Mouse (Mus musculus) midbrain, postnatal 0 days (tissue): ENCODE results near the gene Gm49318. TPM values are rescaled to one million over a fixed set of nuclear protein-coding genes. Genes with fewer than 3 reads are reported as not detected.
"Not testable (repeated sequence)": the region's sequence is repeated elsewhere in the genome, so short reads cannot be mapped to it uniquely, and the experiment has no call there.

Experiments
- ATAC-seq: fragments of 200-750 bp; cut with Nextera tagmentation; 2 replicates; pipeline ENCODE4 v1.8.0; 2017; ENCODE audit warnings: moderate number of reproducible peaks, mild to moderate bottlenecking, moderate TSS enrichment, moderate library complexity; ENCODE audit not compliant: low FRiP score
- DNase-seq: peaks from one replicate; pipeline ENCODE4 v3.0.0-alpha.2; 2015; ENCODE audit warnings: low spot score
- H3K27ac ChIP-seq: fragments of 300-500 bp; sonication (generic); 2 replicates; pipeline ENCODE4 v1.5.1; 2014; ENCODE audit warnings: low read depth, mild to moderate bottlenecking, low read length, mixed read lengths
- H3K27me3 ChIP-seq: fragments of 300-500 bp; sonication (generic); 2 replicates; pipeline ENCODE4 v1.6.1; 2014; ENCODE audit warnings: low read length, control low read depth, mixed read lengths; ENCODE audit not compliant: insufficient read depth
- H3K36me3 ChIP-seq: fragments of 300-500 bp; sonication (generic); 2 replicates; pipeline ENCODE4 v1.6.1; 2014; ENCODE audit warnings: low read length, control low read depth, mixed read lengths; ENCODE audit not compliant: insufficient read depth
- H3K4me1 ChIP-seq: fragments of 300-500 bp; sonication (generic); 2 replicates; pipeline ENCODE4 v1.6.1; 2014; ENCODE audit warnings: mild to moderate bottlenecking, control low read depth, antibody characterized with exemption, low read length, mixed read lengths; ENCODE audit not compliant: insufficient read depth
- H3K4me2 ChIP-seq: fragments of 300-500 bp; sonication (generic); 2 replicates; pipeline ENCODE4 v1.6.1; 2014; ENCODE audit warnings: low read depth, mild to moderate bottlenecking, low read length, mixed read lengths; ENCODE audit not compliant: poor library complexity, severe bottlenecking
- H3K4me3 ChIP-seq: fragments of 300-500 bp; sonication (generic); 2 replicates; pipeline ENCODE4 v1.5.1; 2014; ENCODE audit warnings: low read depth, mild to moderate bottlenecking, low read length, moderate library complexity
- H3K9ac ChIP-seq: fragments of 300-500 bp; sonication (generic); replicated peaks from 2 replicates; pipeline ENCODE4 v1.6.1; 2014; ENCODE audit warnings: mild to moderate bottlenecking, low read length, moderate library complexity, mixed read lengths; ENCODE audit not compliant: poor library complexity, severe bottlenecking
- H3K9me3 ChIP-seq: fragments of 300-500 bp; sonication (generic); 2 replicates; pipeline ENCODE4 v1.6.1; 2016; ENCODE audit warnings: low read length, control low read depth
- CTCF ChIP-seq: IDR thresholded peaks from 2 replicates; pipeline ENCODE4 v1.5.1; 2016; ENCODE audit warnings: antibody characterized with exemption, mild to moderate bottlenecking
- whole genome bisulfite sequencing: fragments of 180-500 bp; shearing (Covaris S2); extraction: QIAGEN DNeasy Blood & Tissue Kit; methylation state at CpG from one replicate; pipeline ENCODE4 v1.1.7; 2014; 5-methylcytosine and 5-hydroxymethylcytosine counted together
- polyA plus RNA-seq: library from polyadenylated mRNA; unstranded; fragments of >200 nt; fragmentation: Nextera tagmentation; extraction: Ambion mirVana; gene quantifications from 2 replicates; pipeline ENCODE4 v1.2.1, GENCODE M21; 2015
- total RNA-seq: library from RNA; depleted of rRNA; stranded (reverse); fragments of >200 nt; gene quantifications from 2 replicates; pipeline ENCODE4 v1.2.3, GENCODE M21; 2014

The Gm49318 gene
- total and polyA plus RNA-seq, 2 experiments from 2014 or later, result 0.36 TPM; not detected in 1

- TF ChIP-seq CTCF, result no peak
- Histone ChIP-seq H3K27ac (no peak overlapping the region), H3K4me1 (no peaks in the 10 kb centered on the region), H3K4me2 (no peak overlapping the region), H3K9me3 (no peaks in the 10 kb centered on the region), H3K4me3 (no peak overlapping the region), H3K27me3 (no peaks in the 10 kb centered on the region), H3K36me3 (peaks cover 28% of the 10 kb centered on the region), H3K9ac (no peak overlapping the region)
- ATAC-seq, result no peak
- 96% methylated on average over 23 of the region's 23 CpGs for WGBS
- no peak for DNase-seq
Observed at GRCm38 (mm10) chr9:22076223-22076622, 5.2 kb upstream of the Gm49318 start.

- not testable (repeated sequence) for H3K4me1 ChIP-seq, H3K9ac ChIP-seq, H3K4me3 ChIP-seq, H3K4me2 ChIP-seq, H3K27me3 ChIP-seq, H3K9me3 ChIP-seq, H3K27ac ChIP-seq, ATAC-seq, DNase-seq
- WGBS, result 83% methylated on average over 5 of the region's 5 CpGs
- H3K36me3 ChIP-seq, result peaks cover 28% of the 10 kb centered on the region
Observed at GRCm38 (mm10) chr9:22075778-22076177, 4.7 kb upstream of the Gm49318 start.

- DNase-seq, result no peak
Observed at GRCm38 (mm10) chr9:22072276-22072675, 1.2 kb upstream of the Gm49318 start.

GRCm38 (mm10) chr9:22069881-22070553, 1.0 kb downstream of the Gm49318 start:
- no peaks in the 10 kb centered on the region for H3K9me3 ChIP-seq
- H3K36me3 ChIP-seq, result peaks cover 32% of the 10 kb centered on the region
- peak overlapping the region; percentile 61 for H3K4me2 ChIP-seq
- H3K9ac ChIP-seq, result peak overlapping the region; percentile 83; the same call in 1 of the 2 replicates
- peaks cover 6% of the 10 kb centered on the region; the same call in 1 of the 2 replicates for H3K4me1 ChIP-seq
- ATAC-seq, result peak; percentile 3; the same call in 1 of the 2 replicates
- peak overlapping the region; percentile 93 for H3K27ac ChIP-seq
- no peak for TF ChIP-seq CTCF
- 56% methylated on average over 4 of the region's 4 CpGs for WGBS
- peak overlapping the region; percentile 71 for H3K4me3 ChIP-seq
- H3K27me3 ChIP-seq, result no peaks in the 10 kb centered on the region
- DNase-seq, result peak; percentile 12

More at GRCm38 (mm10) chr9:22072276-22072675, 1.2 kb upstream of the Gm49318 start:
- WGBS, result 92% methylated on average over 4 of the region's 4 CpGs
- no peak overlapping the region for H3K9ac ChIP-seq
- no peak overlapping the region for H3K4me3 ChIP-seq
- peaks cover 26% of the 10 kb centered on the region for H3K36me3 ChIP-seq
- no peak overlapping the region for H3K27ac ChIP-seq
- no peaks in the 10 kb centered on the region for H3K27me3 ChIP-seq
- H3K4me2 ChIP-seq, result no peak overlapping the region
- no peaks in the 10 kb centered on the region for H3K9me3 ChIP-seq
- no peak for ATAC-seq
- H3K4me1 ChIP-seq, result peaks cover 6% of the 10 kb centered on the region; the same call in 1 of the 2 replicates
- no peak for TF ChIP-seq CTCF

GRCm38 (mm10) chr9:22067195-22067594, 3.9 kb downstream of the Gm49318 start:
- no peaks in the 10 kb centered on the region for H3K9me3 ChIP-seq
- no peak for TF ChIP-seq CTCF
- H3K4me3 ChIP-seq, result no peak overlapping the region
- no peak overlapping the region for H3K4me2 ChIP-seq
- no peak overlapping the region for H3K27ac ChIP-seq
- no peaks in the 10 kb centered on the region for H3K27me3 ChIP-seq
- WGBS, result 86% methylated on average over 5 of the region's 5 CpGs
- no peak overlapping the region for H3K9ac ChIP-seq
- H3K36me3 ChIP-seq, result peaks cover 28% of the 10 kb centered on the region
- no peak for DNase-seq
- no peak for ATAC-seq
- H3K4me1 ChIP-seq, result peaks cover 6% of the 10 kb centered on the region; the same call in 1 of the 2 replicates

GRCm38 (mm10) chr9:22066433-22066832, 4.6 kb downstream of the Gm49318 start:
- no peak overlapping the region for H3K9ac ChIP-seq
- H3K27ac ChIP-seq, result no peak overlapping the region
- H3K4me1 ChIP-seq, result peaks cover 6% of the 10 kb centered on the region; the same call in 1 of the 2 replicates
- peak; percentile 75 for TF ChIP-seq CTCF
- 85% methylated on average over 3 of the region's 3 CpGs for WGBS
- ATAC-seq (no peak), DNase-seq (peak; percentile 14)
- H3K36me3 ChIP-seq, result peaks cover 32% of the 10 kb centered on the region
- no peak overlapping the region for H3K4me3 ChIP-seq
- no peak overlapping the region for H3K4me2 ChIP-seq
- H3K9me3 ChIP-seq, result no peaks in the 10 kb centered on the region
- H3K27me3 ChIP-seq, result no peaks in the 10 kb centered on the region
